Mouse (Mus musculus) lung, adult 2 months (tissue): ENCODE measurements around the gene Capn2.

Source experiments
- CTCF ChIP-seq: fragments of 200-500 bp; IDR thresholded peaks from 2 replicates; pipeline ENCODE4 v1.5.1; 2011; ENCODE audit warnings: mild to moderate bottlenecking, low read length, control low read depth; ENCODE audit not compliant: insufficient read depth
- POLR2A ChIP-seq: fragments of 200-500 bp; IDR thresholded peaks from 2 replicates; pipeline ENCODE4 v1.6.1; 2011; ENCODE audit warnings: low read depth, mild to moderate bottlenecking, control low read depth, low read length, borderline replicate concordance; ENCODE audit errors: extremely low read depth

DNA sequence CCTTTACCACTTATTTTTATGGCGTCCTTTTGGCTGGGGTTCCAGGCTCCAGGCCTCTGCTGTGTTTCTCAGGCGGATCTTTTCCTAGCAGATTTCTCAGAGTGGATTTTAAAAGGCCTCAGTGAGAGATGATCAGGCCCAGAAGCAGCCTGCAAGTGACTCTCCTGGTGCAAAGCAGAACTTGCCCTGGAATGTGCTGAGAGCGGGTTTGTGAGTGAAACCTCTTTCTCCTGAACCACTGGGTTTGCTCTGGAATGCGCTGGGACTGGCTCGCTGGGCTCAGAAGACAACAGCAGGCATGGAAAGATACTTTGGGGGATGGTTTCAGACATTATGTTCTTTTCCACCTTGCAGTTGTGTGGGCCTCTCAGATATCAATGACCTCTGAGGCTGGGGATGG lies 24.7 kb upstream of the Capn2 start:
- TF ChIP-seq CTCF (no peak), POLR2A (no peak)
